Mouse (Mus musculus) E14TG2a.4 (cell line): ENCODE measurements around the gene Clec4a2.
"Not testable (repeated sequence)": the region's sequence is repeated elsewhere in the genome, so short reads cannot be mapped to it uniquely, and the experiment has no call there.

Source experiments
- CTCF ChIP-seq: conservative IDR thresholded peaks from 2 replicates; pipeline ENCODE4 v1.5.1; 2014; ENCODE audit warnings: low read length
- POU5F1 ChIP-seq: IDR thresholded peaks from 2 replicates; pipeline ENCODE4 v1.6.1; 2014; ENCODE audit warnings: low read length, borderline replicate concordance

DNA sequence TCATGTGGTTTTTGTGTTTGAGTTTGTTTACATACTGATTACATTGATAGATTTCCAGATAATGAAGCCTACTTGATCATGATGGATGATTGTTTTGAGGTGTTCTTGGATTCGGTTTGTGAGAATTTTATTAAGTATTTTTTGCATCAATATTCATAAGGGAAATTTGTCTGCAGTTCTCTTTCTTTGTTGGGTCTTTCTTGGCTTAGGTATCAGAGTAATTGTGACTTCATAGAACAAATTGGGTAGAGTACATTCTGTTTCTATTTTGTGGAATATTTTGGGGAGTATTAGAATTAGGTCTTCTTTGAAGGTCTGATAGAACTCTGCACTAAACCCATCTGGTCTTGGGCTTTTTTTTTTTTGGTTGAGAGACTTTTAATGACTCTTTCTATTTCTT, at the start of gene Clec4a2:
- TF ChIP-seq CTCF, POU5F1: not testable (repeated sequence)
